Mouse (Mus musculus) embryonic stem cell, embryonic (primary cell): ENCODE results near the gene Tcp11l2.

Experiments
- CTCF ChIA-PET, 4 experiments: fragments of 300-600 bp in 2 of 4; fragments of 350-600 bp in 2 of 4; sonication (Branson Sonifier 250); formaldehyde crosslinking; loops; one replicate each; lab custom pipeline; 2022; ENCODE audit warnings: inconsistent platforms in 2 of 4; lab: Charles Lee
- POLR2A ChIA-PET, 4 experiments: fragments of 300-600 bp in 2 of 4; fragments of 350-600 bp in 2 of 4; sonication (Branson Sonifier 250); formaldehyde crosslinking; loops; one replicate each; lab custom pipeline; 2022; ENCODE audit warnings: antibody characterized with exemption in 4 of 4, inconsistent platforms in 1 of 4; lab: Charles Lee

Gene Tcp11l2

GRCm38 (mm10) chr10:84549146-84549919, 27.1 kb upstream of the Tcp11l2 start:
- ChIA-PET POLR2A (interaction anchor here in 2 of 4 experiments (0.6 to 2.0 kb wide), 8 partner anchors 8 to 452 kb away, joined by 3 to 5 read pairs (median 3); no protein-coding TSS in a partner anchor), CTCF (interaction anchor here in 3 of 4 experiments (0.6 to 1.5 kb wide), 7 partner anchors 10 to 346 kb away, joined by 3 to 5 read pairs (median 3); no protein-coding TSS in a partner anchor)

DNA sequence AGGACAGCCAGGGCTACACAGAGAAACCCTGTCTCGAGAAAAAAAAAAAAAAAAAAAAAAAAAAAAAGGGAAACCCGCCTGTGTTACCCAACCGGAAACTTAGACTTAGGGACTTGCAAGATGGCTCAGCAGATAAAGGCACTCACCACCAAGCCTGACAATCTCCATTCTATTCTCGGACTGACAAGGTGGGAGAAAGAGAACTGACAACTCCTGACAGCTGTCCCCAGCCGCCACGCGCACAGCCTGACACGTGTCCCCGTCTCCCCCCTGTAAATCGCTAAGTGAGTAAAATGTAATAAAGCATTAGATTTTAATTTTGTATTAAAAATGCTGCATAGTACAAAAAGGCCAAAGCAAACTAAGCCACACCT, 26.5 kb upstream of the Tcp11l2 start:
- POLR2A ChIA-PET: interaction anchor here in 2 of 4 experiments (0.7 to 2.0 kb wide), 5 partner anchors 12 to 1696 kb away, joined by 3 to 5 read pairs (median 3); no protein-coding TSS in a partner anchor
- CTCF ChIA-PET: interaction anchor here in 1 of 4 experiments (1.3 to 1.5 kb wide), 2 partner anchors 9 to 35 kb away, joined by 3 to 5 read pairs; no protein-coding TSS in a partner anchor

DNA sequence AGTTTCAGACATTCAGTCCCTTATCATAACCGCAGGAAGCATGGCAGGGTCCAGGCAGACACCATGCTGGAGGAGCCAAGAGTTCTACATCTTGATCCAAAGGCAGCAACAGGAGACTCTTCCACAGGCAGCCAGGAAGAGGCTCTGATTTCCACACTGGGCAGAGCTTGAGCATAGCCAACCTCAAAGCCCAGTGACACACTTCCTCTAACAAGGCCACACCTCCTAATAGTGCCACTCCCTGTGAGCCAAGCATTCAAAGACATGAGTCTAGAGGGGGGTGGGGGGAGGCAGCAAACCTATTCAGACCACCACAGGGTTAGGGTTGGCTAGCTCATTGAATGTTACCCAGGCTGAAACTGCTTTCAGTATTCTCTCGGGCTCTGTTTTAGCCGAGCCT, 24.6 kb upstream of the Tcp11l2 start:
- ChIA-PET POLR2A (interaction anchor here in 1 of 4 experiments (1.8 kb wide), 1 partner anchor 28 kb away, joined by 4 read pairs; no protein-coding TSS in a partner anchor), CTCF (interaction anchor here in 1 of 4 experiments (1.5 kb wide), 1 partner anchor 29 kb away, joined by 4 read pairs; no protein-coding TSS in a partner anchor)

DNA sequence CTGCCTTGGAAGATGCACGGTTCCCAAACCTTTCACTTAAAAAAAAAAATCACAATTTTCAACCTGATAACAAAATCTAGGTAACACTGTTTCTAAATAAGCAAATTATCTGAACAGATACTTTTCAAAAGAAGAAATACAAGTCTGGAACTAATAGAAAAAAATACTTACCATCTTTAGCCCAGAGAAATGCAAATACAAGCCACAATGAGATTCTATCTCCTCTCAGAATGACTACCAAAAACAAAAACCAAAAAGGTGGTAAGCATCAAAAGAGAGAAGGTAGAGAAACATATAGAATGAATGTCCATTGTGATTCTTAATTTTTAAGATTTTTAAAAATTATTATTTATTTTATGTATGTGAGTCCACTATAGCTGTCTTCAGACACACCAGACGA, 23.9 kb upstream of the Tcp11l2 start:
- ChIA-PET CTCF (interaction anchor here in 2 of 4 experiments (1.5 to 2.6 kb wide), 2 partner anchors 29 to 37 kb away, joined by 4 to 13 read pairs; no protein-coding TSS in a partner anchor), POLR2A (interaction anchor here in 2 of 4 experiments (0.9 to 2.0 kb wide), 6 partner anchors 8 to 70 kb away, joined by 3 to 6 read pairs (median 4); partner anchors contain the start of gene Polr3b (in 1 of the 2))

- ChIA-PET CTCF (interaction anchor here in 2 of 4 experiments (0.7 to 2.6 kb wide), 2 partner anchors 39 kb away, joined by 9 to 13 read pairs; no protein-coding TSS in a partner anchor), POLR2A (interaction anchor here in 2 of 4 experiments (0.8 to 1.5 kb wide), 8 partner anchors 9 to 68 kb away, joined by 3 to 4 read pairs (median 3); partner anchors contain the start of gene Polr3b (in 1 of the 2))
Measured at GRCm38 (mm10) chr10:84554291-84555009, 22.0 kb upstream of the Tcp11l2 start.

- POLR2A ChIA-PET: interaction anchor here in 1 of 4 experiments (0.7 to 1.2 kb wide), 4 partner anchors 13 to 237 kb away, joined by 3 to 4 read pairs (median 4); no protein-coding TSS in a partner anchor
- CTCF ChIA-PET: interaction anchor here in 1 of 4 experiments (0.6 to 1.5 kb wide), 2 partner anchors 41 to 42 kb away, joined by 3 to 5 read pairs; no protein-coding TSS in a partner anchor
Measured at GRCm38 (mm10) chr10:84556120-84556519, 20.3 kb upstream of the Tcp11l2 start.

GRCm38 (mm10) chr10:84558511-84558910, 17.9 kb upstream of the Tcp11l2 start:
- CTCF ChIA-PET: interaction anchor here (0.5 to 2.8 kb wide), 15 partner anchors 9 to 772 kb away, joined by 3 to 40 read pairs (median 3); no protein-coding TSS in a partner anchor

GRCm38 (mm10) chr10:84559986-84560385, 16.4 kb upstream of the Tcp11l2 start:
- ChIA-PET CTCF (interaction anchor here in 2 of 4 experiments (1.4 to 2.8 kb wide), 3 partner anchors 11 to 44 kb away, joined by 3 to 40 read pairs (median 5); no protein-coding TSS in a partner anchor), POLR2A (no interaction called here)

More at GRCm38 (mm10) chr10:84558511-84558910, 17.9 kb upstream of the Tcp11l2 start:
- POLR2A ChIA-PET: interaction anchor here in 3 of 4 experiments (0.5 to 2.1 kb wide), 8 partner anchors 9 to 83 kb away, joined by 3 to 9 read pairs (median 4); partner anchors contain the start of gene Polr3b (in 1 of the 3)

DNA sequence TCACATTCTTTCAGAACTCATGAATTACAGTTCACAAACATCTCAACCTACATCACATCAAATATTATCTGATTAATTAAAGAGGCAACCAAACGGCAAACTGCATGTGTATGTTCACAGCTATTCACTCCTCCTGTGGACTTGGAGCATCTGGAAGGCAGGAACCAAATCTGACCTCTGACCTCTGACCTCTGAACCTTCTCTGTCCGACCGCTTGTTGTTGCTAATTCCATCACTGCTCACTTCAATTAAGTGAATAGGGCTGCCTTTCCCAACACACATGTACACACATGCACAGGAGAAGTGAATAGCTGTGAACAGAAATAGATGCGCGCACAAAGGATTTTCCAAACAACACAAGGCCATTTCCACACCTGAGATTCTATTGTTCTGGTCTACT, 14.3 kb upstream of the Tcp11l2 start:
- POLR2A ChIA-PET: interaction anchor here in 2 of 4 experiments (0.6 to 0.7 kb wide), 2 partner anchors 37 to 779 kb away, joined by 3 read pairs; no protein-coding TSS in a partner anchor

DNA sequence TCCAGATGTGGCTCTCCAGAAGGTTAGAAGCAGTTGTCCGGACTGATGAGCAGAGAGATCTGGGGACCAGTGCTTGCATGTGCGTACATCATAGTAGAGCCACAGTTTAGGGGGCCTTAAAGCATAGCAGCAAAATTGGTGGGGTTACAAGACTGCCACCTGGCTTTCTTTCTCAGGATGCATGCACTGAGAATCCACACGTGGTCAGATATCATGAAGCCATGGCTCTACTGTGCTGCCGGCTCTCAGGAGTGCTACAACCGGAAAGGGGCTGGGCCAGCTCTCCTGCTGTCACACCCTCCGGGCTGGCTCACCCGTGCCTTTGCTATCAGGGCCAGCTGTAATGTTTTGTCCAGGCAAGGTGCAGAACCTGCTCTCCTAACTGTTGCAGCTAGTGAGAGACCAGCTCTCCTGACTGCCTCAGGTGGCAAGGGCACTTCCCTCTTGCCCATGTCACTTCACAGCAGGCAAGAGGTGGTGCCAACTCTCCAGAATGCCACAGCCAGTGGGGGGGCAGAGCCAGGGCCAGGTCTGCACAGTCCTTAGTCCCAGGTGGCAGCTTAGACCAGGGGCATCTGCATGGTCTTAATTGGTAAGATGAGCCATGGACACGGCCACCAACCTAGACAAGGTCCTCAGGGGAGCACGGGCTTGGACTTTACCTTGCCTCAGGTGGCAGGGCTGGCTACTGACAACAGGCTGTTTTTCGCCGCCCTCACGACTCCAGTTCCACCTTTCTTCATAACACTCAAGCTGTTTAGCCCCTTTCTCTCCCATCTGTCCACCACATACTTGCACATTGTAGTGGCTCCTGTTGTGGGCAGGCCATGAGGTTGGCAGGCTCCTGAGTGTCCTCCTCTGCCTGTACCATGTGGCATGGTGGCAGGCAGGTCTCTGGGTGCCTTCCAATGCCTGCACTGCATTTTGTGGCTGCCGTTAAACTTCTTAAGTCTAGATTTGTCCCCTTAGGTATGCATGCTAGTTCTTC, 13.6 kb upstream of the Tcp11l2 start:
- POLR2A ChIA-PET: interaction anchor here in 2 of 4 experiments (0.6 to 0.7 kb wide), 2 partner anchors 36 to 778 kb away, joined by 3 read pairs; no protein-coding TSS in a partner anchor
- CTCF ChIA-PET: interaction anchor here in 2 of 4 experiments (0.6 to 1.2 kb wide), 2 partner anchors 47 to 168 kb away, joined by 3 read pairs; no protein-coding TSS in a partner anchor

More for the DNA sequence above, 14.3 kb upstream of the Tcp11l2 start:
- CTCF ChIA-PET: interaction anchor here in 2 of 4 experiments (0.6 to 1.2 kb wide), 2 partner anchors 47 to 167 kb away, joined by 3 read pairs; no protein-coding TSS in a partner anchor

- ChIA-PET POLR2A (interaction anchor here in 2 of 4 experiments (0.7 to 0.9 kb wide), 3 partner anchors 18 to 54 kb away, joined by 3 to 4 read pairs (median 3); no protein-coding TSS in a partner anchor), CTCF (interaction anchor here in 2 of 4 experiments (0.7 to 1.2 kb wide), 2 partner anchors 48 to 49 kb away, joined by 4 to 6 read pairs; no protein-coding TSS in a partner anchor)
Measured at GRCm38 (mm10) chr10:84564427-84564826, 12.0 kb upstream of the Tcp11l2 start.

- CTCF ChIA-PET: no interaction called here
- POLR2A ChIA-PET: no interaction called here
Measured at GRCm38 (mm10) chr10:84571052-84571639, 5.3 kb upstream of the Tcp11l2 start.

GRCm38 (mm10) chr10:84573671-84574420, 2.6 kb upstream of the Tcp11l2 start:
- CTCF ChIA-PET: interaction anchor here in 1 of 4 experiments (1.3 kb wide), 1 partner anchor 15 kb away, joined by 3 read pairs; no protein-coding TSS in a partner anchor

DNA sequence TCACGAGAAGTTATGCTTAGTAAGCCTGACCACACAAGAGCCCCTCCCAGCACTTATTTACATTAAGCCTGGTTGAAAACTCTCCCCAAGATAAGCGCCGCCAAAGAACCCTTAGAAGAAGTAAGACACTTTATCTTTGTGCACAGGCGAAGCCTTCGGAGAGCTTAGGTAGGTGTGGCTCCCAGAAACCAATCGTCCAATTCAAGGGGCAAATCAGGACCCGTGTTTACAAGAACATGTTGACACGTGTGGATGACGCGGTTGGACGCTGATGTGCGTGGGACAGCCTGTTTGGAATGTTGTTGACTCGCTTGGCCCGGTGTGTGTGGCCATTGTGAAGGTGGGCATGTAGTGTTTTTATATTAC, 414 bp upstream of the Tcp11l2 start:
- CTCF ChIA-PET: interaction anchor here in 1 of 4 experiments (1.3 kb wide), 1 partner anchor 62 kb away, joined by 4 read pairs; no protein-coding TSS in a partner anchor
- POLR2A ChIA-PET: interaction anchor here in 1 of 4 experiments (1.1 to 1.2 kb wide), 2 partner anchors 18 to 23 kb away, joined by 3 read pairs; no protein-coding TSS in a partner anchor

More at GRCm38 (mm10) chr10:84573671-84574420, 2.6 kb upstream of the Tcp11l2 start:
- POLR2A ChIA-PET: interaction anchor here in 1 of 4 experiments (1.5 kb wide), 1 partner anchor 18 kb away, joined by 4 read pairs; no protein-coding TSS in a partner anchor
